Mouse (Mus musculus) limb, embryonic 13.5 days (tissue): ENCODE data around the gene Cpne5. TPM values are rescaled to one million over a fixed set of nuclear protein-coding genes. Genes with fewer than 3 reads are reported as not detected.

Source experiments
- ATAC-seq: fragments of 200-750 bp; cut with Nextera tagmentation; 2 replicates; pipeline ENCODE4 v1.8.0; 2017; ENCODE audit warnings: low read depth, moderate number of reproducible peaks, moderate TSS enrichment; ENCODE audit not compliant: low FRiP score
- H3K27ac ChIP-seq: fragments of 300-500 bp; sonication (generic); 2 replicates; pipeline ENCODE4 v1.5.1; 2015; ENCODE audit warnings: inconsistent platforms, mild to moderate bottlenecking, moderate library complexity
- H3K27me3 ChIP-seq: fragments of 300-500 bp; sonication (generic); 2 replicates; pipeline ENCODE4 v1.6.1; 2015; ENCODE audit warnings: mild to moderate bottlenecking, inconsistent platforms
- H3K36me3 ChIP-seq: fragments of 300-500 bp; sonication (generic); 2 replicates; pipeline ENCODE4 v1.6.1; 2015; ENCODE audit warnings: inconsistent platforms, mild to moderate bottlenecking, moderate library complexity
- H3K4me1 ChIP-seq: fragments of 300-500 bp; sonication (generic); 2 replicates; pipeline ENCODE4 v1.6.1; 2015; ENCODE audit warnings: inconsistent platforms
- H3K4me2 ChIP-seq: fragments of 300-500 bp; sonication (generic); replicated peaks from 2 replicates; pipeline ENCODE4 v1.6.1; 2015; ENCODE audit warnings: inconsistent platforms, mild to moderate bottlenecking, moderate library complexity
- H3K4me3 ChIP-seq: fragments of 300-500 bp; sonication (generic); 2 replicates; pipeline ENCODE4 v1.5.1; 2015; ENCODE audit warnings: moderate library complexity, mild to moderate bottlenecking, inconsistent platforms
- H3K9ac ChIP-seq: fragments of 300-500 bp; sonication (generic); 2 replicates; pipeline ENCODE4 v1.6.1; 2015; ENCODE audit warnings: mild to moderate bottlenecking, inconsistent platforms
- H3K9me3 ChIP-seq: fragments of 300-500 bp; sonication (generic); 2 replicates; pipeline ENCODE4 v1.6.1; 2016; ENCODE audit warnings: inconsistent platforms
- WGBS: fragments of 180-500 bp; shearing (Covaris S2); methylation state at CpG from one replicate; pipeline ENCODE4 v1.1.7; 2015; 5-methylcytosine and 5-hydroxymethylcytosine counted together
- polyA plus RNA-seq: library from polyadenylated mRNA; unstranded; fragments of >200 nt; fragmentation: Nextera tagmentation; extraction: Ambion mirVana; gene quantifications from 2 replicates; pipeline ENCODE4 v1.2.1, GENCODE M21; 2015

Cpne5 gene
- polyA plus RNA-seq, 1 experiment from 2014 or later = 10.4 TPM

DNA sequence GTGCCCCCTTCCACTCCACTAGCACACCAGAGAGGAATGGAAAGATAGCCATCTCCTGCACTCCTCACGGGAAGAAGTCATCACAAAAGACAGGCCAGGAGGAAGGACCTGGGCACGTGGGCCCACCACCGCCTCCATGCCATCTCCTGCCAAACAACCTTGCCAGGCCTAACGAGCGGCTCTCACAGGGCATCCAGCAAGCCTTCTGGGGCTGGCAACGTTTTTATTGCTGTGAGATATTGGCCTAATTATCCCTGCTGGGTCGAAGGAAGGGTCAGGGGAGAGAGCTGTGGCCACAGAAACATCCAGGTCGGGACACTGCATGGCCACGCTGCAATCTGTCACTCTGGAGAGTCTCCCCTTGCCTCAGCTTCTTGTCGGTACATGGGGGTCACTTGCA lies 6.9 kb downstream of the Cpne5 start:
- Histone ChIP-seq H3K27me3 (peaks cover 10% of the 10 kb centered on the region), H3K36me3 (no peaks in the 10 kb centered on the region), H3K27ac (no peak overlapping the region), H3K4me2 (no peak overlapping the region), H3K9ac (no peak overlapping the region), H3K4me3 (no peak overlapping the region), H3K4me1 (peaks cover 7% of the 10 kb centered on the region; the same call in 1 of the 2 replicates), H3K9me3 (no peaks in the 10 kb centered on the region)
- WGBS = 55% methylated on average over 10 of the region's 10 CpGs
- no peak for ATAC-seq

DNA sequence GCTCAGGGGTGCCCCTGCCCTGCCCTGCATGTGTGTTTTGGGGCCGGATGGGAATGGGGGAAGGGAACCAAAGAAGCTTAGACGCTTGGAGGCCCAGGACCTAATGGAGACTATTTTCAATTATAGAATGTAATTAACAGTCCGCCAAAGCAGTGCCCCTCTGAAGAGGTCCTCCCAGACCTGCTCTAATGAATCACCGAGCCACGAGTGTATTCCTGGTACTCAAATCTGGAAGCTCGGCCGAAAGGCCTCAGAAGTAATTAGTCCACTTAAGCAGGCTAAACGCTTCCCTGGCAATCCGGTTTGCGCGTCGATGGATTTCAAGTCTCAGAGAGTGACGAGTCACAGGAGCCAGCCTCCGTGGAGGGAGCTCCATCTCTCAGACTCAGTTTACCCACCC lies 17.3 kb downstream of the Cpne5 start:
- Histone ChIP-seq H3K4me2 (no peak overlapping the region), H3K36me3 (no peaks in the 10 kb centered on the region), H3K9me3 (no peaks in the 10 kb centered on the region), H3K27me3 (no peaks in the 10 kb centered on the region), H3K4me3 (no peak overlapping the region), H3K4me1 (0 out of 2 replicates have a peak, but pooled peaks cover 9% of the 10 kb centered on the region), H3K9ac (no peak overlapping the region), H3K27ac (no peak overlapping the region)
- no peak for ATAC-seq
- 38% methylated on average over 14 of the region's 14 CpGs for WGBS

DNA sequence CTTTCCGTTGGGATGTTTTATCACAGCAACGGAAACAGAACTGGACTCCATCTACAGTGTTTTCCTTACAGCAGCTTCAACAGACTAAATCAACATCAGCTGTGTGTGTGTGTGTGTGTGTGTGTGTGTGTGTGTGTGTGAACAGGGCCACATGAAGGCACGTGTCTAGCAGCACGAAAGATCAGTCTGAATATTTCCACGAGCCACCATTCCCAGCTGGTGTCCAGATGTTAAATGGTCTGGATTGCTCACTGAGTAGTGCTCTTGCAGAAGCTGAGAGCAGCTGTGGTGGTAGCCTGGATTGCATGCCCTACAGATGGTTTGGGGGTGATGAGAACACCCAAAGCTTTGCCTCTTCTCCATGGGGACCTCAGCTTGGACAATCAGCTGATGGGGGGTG lies 19.9 kb downstream of the Cpne5 start:
- H3K9ac ChIP-seq = no peak overlapping the region
- H3K4me1 ChIP-seq = peaks cover 27% of the 10 kb centered on the region
- no peak overlapping the region for H3K27ac ChIP-seq
- 26% methylated on average over 5 of the region's 5 CpGs for WGBS
- H3K4me2 ChIP-seq = no peak overlapping the region
- no peaks in the 10 kb centered on the region for H3K27me3 ChIP-seq
- peak; percentile 67; the same call in 1 of the 2 replicates for ATAC-seq
- H3K9me3 ChIP-seq = no peaks in the 10 kb centered on the region
- H3K4me3 ChIP-seq = no peak overlapping the region
- H3K36me3 ChIP-seq = no peaks in the 10 kb centered on the region

DNA sequence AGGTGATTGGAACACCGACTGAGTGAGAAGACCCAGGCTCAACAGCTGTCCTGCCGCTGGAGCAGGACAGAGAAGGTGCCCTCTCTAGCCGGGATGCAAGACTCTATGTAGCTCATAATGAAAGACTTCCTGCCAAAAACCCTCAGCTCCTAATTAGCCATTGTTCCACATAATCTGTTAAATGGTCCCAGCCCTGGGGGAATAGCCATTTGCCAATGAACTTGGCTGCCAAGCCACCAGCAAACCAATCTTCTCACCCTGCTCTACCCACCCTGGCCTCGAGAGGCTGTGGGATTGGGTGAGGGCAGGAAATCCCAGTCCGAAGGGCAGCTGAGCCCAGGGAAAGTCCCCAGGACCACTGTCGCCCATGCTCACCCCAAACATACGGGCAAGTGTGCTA lies 21.9 kb downstream of the Cpne5 start:
- 49% methylated on average over 7 of the region's 7 CpGs for WGBS
- ATAC-seq = no peak

DNA sequence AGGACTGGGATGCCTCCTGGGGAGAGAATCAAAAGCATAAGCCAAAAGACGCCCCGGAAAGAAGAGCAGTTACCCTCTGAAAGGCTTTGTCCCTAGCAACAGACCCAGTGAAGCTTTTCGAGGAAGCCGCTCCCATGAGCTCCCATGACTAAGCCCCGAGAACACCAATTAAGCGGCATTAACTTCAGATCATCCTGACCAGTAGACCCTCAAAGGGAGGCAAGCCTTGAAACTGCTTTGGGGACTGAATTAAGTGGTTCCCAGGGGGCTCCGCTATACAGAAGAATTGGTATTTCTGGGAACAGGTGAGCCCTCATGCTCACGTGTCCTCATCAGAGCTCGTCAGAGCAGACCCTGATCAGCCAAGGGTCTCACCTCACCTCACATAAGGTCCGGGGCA lies 23.3 kb downstream of the Cpne5 start:
- H3K27ac ChIP-seq = no peak overlapping the region
- H3K27me3 ChIP-seq = no peaks in the 10 kb centered on the region
- WGBS = 56% methylated on average over 10 of the region's 10 CpGs
- H3K9me3 ChIP-seq = no peaks in the 10 kb centered on the region
- H3K4me1 ChIP-seq = peaks cover 24% of the 10 kb centered on the region
- ATAC-seq = no peak
- no peaks in the 10 kb centered on the region for H3K36me3 ChIP-seq
- no peak overlapping the region for H3K9ac ChIP-seq
- no peak overlapping the region for H3K4me3 ChIP-seq
- no peak overlapping the region for H3K4me2 ChIP-seq

More for the DNA sequence above, 21.9 kb downstream of the Cpne5 start:
- Histone ChIP-seq H3K36me3 (no peaks in the 10 kb centered on the region), H3K4me1 (peaks cover 29% of the 10 kb centered on the region), H3K9ac (no peak overlapping the region), H3K4me3 (no peak overlapping the region), H3K9me3 (no peaks in the 10 kb centered on the region), H3K27ac (no peak overlapping the region), H3K4me2 (no peak overlapping the region), H3K27me3 (no peaks in the 10 kb centered on the region)

DNA sequence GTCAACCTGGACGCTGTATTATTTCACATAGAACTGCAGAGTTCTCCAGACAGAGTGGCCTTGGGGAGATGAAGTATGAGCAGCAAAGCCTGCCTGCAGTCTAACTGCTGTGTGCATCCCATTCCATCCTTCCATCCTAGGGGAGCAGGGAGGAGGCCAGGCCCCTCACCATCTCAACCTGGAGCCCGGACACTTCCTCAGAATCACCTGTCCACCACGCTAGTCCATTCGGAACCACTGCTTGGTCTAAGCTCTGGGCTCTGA lies 23.8 kb downstream of the Cpne5 start:
- Histone ChIP-seq H3K9ac (no peak overlapping the region), H3K4me3 (no peak overlapping the region), H3K4me2 (no peak overlapping the region), H3K9me3 (no peaks in the 10 kb centered on the region), H3K4me1 (peaks cover 24% of the 10 kb centered on the region), H3K36me3 (no peaks in the 10 kb centered on the region), H3K27me3 (no peaks in the 10 kb centered on the region), H3K27ac (no peak overlapping the region)
- WGBS = 62% methylated on average over 4 of the region's 4 CpGs
- ATAC-seq = no peak

DNA sequence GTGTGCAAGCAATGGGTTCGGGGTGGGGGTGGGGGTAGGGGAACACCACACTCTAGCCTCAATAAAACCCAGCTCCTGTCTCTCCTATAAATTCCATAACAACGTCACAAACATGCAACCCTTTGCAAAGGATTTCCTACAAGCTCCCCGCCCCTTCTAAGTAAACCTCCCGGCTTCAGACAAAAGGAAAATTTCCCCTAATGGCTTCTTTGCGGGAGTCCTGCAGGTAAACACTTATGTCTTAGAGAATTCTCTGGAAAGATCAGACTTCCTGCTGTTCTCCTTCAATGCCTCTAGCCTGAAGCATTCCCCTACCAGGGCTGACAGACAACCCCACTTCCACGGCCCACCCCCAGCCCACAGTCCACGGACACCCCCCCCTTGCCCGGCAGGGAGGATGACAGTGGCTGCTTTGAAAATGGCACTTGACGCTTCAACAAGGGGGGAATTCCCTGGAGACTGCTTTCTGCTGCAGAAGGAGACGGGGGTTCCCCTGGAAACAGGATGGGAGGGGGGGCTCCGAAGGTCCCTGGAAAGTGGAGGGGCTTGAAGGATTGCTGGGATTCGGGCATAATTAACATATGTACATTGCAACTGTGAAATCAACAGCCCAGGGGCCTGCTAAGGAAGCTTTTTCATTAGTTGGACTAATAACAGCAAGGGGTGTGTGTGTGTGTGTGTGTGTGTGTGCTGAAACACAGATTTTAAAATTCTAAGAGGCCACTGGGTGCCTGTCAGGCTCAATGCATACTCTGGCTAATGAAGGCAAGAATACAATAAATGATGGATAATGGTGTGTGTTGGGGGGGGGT lies 24.4 kb downstream of the Cpne5 start:
- no peaks in the 10 kb centered on the region for H3K9me3 ChIP-seq
- H3K4me1 ChIP-seq = peaks cover 24% of the 10 kb centered on the region
- H3K27me3 ChIP-seq = no peaks in the 10 kb centered on the region
- H3K4me2 ChIP-seq = peak overlapping the region; percentile 47
- whole genome bisulfite sequencing = 11% methylated on average over 12 of the region's 12 CpGs
- no peak overlapping the region for H3K27ac ChIP-seq
- H3K9ac ChIP-seq = no peak overlapping the region
- H3K36me3 ChIP-seq = no peaks in the 10 kb centered on the region
- no peak for ATAC-seq
- H3K4me3 ChIP-seq = no peak overlapping the region

DNA sequence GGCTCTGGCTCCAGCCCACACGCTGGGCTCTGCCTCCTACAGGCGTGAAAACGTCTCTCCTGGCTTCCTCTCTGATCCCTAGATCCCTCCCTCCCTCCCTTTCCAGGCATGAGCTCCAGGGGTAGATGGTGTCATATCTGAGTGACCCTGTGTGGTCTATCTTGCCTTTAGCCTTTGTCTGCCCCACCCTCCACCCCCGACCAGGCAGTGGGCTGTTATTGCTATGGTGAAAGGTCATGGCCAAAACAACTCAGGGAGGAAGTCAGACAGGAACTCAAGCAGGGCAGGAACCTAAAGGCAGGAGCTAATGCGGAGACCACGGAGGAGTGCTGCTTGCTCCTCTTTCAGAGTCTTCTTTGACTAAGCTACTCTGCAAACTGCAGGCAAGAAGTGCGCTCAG lies 26.1 kb downstream of the Cpne5 start:
- Histone ChIP-seq H3K9me3 (no peaks in the 10 kb centered on the region), H3K27ac (no peak overlapping the region), H3K4me3 (no peak overlapping the region), H3K36me3 (no peaks in the 10 kb centered on the region), H3K27me3 (no peaks in the 10 kb centered on the region), H3K9ac (no peak overlapping the region), H3K4me1 (peaks cover 24% of the 10 kb centered on the region), H3K4me2 (no peak overlapping the region)
- 44% methylated on average over 7 of the region's 7 CpGs for WGBS
- no peak for ATAC-seq

DNA sequence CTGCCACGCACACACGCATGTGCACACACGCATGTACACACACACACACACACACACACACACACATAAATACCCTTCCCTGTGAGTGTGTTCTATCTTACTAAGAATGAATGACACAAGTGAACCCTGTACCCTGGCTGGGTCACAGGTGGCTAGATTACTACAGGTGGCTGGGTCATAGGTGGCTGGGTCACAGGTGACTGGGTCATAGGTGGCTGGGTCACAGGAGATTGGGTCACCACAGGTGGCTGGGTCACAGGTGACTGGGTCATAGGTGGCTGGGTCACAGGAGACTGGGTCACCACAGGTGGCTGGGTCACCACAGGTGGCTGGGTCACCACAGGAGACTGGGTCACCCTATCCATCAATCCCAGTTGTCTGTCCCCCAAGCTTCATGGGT lies 27.9 kb downstream of the Cpne5 start:
- H3K4me1 ChIP-seq = peaks cover 20% of the 10 kb centered on the region
- H3K27me3 ChIP-seq = no peaks in the 10 kb centered on the region
- H3K4me3 ChIP-seq = no peak overlapping the region
- H3K27ac ChIP-seq = no peak overlapping the region
- no peaks in the 10 kb centered on the region for H3K36me3 ChIP-seq
- no peaks in the 10 kb centered on the region for H3K9me3 ChIP-seq
- no peak overlapping the region for H3K4me2 ChIP-seq
- WGBS = 98% methylated on average over 3 of the region's 3 CpGs
- H3K9ac ChIP-seq = no peak overlapping the region
- ATAC-seq = no peak

DNA sequence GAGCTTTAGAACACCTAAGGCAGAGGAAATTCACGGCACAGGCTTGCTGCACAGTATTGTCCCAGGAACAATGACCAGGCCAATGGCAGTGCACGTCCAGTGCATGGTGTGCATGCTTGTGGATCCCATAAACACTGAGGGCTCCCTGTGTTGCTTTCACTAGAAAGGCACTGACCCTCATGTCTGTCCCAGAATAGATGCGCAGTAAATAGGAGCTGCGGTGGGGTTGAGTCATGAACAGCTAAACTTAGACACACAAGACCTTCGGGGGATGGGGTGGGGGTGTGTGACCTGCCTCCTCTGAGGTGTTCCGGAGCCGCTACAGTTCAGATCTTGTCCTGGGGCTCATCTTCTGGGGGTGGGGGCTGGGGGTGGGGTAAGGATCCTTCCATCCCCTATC lies 31.9 kb downstream of the Cpne5 start:
- no peaks in the 10 kb centered on the region for H3K36me3 ChIP-seq
- no peaks in the 10 kb centered on the region for H3K4me1 ChIP-seq
- no peak overlapping the region for H3K27ac ChIP-seq
- 77% methylated on average over 7 of the region's 7 CpGs for WGBS
- ATAC-seq = no peak
- no peak overlapping the region for H3K4me2 ChIP-seq
- H3K9ac ChIP-seq = no peak overlapping the region
- H3K27me3 ChIP-seq = no peaks in the 10 kb centered on the region
- H3K4me3 ChIP-seq = no peak overlapping the region
- no peaks in the 10 kb centered on the region for H3K9me3 ChIP-seq

DNA sequence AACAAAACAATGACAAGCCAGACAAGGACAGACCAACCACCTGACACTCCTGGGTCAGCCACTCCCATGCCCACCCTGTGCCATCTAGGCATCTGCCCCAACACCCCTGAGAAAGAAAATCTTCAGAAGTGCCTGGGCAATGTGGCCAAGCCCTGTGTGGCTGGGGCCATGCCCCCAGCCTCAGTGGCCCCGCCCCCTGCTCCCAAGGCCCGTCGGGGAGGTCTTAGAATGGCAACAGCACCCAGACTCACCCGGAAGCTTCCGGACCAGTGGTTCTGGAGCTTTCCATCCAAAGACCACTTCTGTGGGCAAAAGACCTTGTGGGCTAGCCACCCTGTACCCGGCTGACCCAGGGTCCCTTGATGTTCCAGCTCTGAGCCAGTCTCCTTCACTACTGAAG lies 35.4 kb downstream of the Cpne5 start:
- WGBS = 85% methylated on average over 6 of the region's 6 CpGs
- H3K9me3 ChIP-seq = no peaks in the 10 kb centered on the region
- no peak overlapping the region for H3K4me3 ChIP-seq
- H3K4me1 ChIP-seq = peaks cover 11% of the 10 kb centered on the region
- no peaks in the 10 kb centered on the region for H3K36me3 ChIP-seq
- H3K27ac ChIP-seq = no peak overlapping the region
- no peaks in the 10 kb centered on the region for H3K27me3 ChIP-seq
- no peak overlapping the region for H3K9ac ChIP-seq
- H3K4me2 ChIP-seq = no peak overlapping the region
- ATAC-seq = no peak

DNA sequence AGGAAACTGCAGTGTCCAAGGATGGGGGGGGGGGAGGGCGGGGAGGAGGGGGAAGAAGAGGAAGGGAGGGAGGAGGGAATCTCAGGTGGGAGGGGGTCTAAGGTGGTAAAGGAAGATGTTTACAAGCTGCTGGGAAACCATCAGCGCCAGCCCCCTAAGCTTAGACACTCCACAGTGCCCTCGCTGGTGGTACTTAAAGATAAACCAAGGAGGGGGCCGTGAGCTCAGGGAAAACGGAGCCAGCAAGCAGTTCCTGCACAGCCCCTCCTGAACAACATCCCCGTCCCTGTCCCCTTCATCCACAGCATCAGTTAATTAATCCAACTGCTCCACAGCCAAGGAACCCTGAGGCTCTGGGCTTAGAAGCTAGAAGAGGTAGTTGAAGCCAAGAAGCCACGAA lies 38.1 kb downstream of the Cpne5 start:
- H3K4me1 ChIP-seq = peaks cover 11% of the 10 kb centered on the region
- H3K9me3 ChIP-seq = no peaks in the 10 kb centered on the region
- no peak overlapping the region for H3K4me2 ChIP-seq
- H3K36me3 ChIP-seq = no peaks in the 10 kb centered on the region
- H3K9ac ChIP-seq = 0 out of 2 replicates have a peak overlapping the region, but pooled peaks have one; percentile 5
- no peaks in the 10 kb centered on the region for H3K27me3 ChIP-seq
- no peak overlapping the region for H3K27ac ChIP-seq
- no peak overlapping the region for H3K4me3 ChIP-seq
- no peak for ATAC-seq
- WGBS = 26% methylated on average over 6 of the region's 7 CpGs

DNA sequence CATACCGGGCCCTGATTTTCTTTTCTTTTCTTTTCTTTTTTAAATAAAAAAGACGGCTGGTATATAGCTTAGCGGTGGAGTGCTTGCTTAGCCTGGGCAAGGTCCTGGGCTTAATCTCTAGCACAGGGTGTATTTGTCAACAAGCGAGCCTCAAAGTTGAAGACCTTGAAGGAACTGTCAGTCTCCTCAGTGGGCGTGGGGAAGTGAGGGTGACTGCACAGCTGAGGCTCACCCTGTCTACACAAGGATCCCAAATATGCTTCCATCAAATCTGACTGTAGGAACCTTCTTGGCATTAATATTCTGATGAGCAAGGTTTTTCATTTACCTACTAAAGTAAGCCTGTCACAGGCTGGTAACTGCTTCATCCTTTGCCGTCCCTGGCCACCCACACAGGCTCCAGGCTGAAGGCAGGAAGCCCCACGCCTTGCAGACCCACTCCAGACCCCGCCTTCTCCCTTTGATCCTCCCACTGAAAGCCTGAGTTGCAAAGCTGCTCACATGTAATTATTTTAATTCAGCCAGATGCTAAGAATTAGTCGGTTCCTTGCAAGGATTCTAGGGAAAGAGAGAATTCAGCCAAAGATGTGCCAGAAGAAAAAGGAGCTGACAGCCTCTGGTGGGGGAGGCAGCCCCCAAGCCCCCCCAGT lies 38.7 kb downstream of the Cpne5 start:
- Histone ChIP-seq H3K36me3 (no peaks in the 10 kb centered on the region), H3K9me3 (no peaks in the 10 kb centered on the region), H3K4me1 (peaks cover 11% of the 10 kb centered on the region), H3K27me3 (no peaks in the 10 kb centered on the region), H3K9ac (0 out of 2 replicates have a peak overlapping the region, but pooled peaks have one; percentile 5), H3K27ac (no peak overlapping the region), H3K4me3 (no peak overlapping the region), H3K4me2 (no peak overlapping the region)
- ATAC-seq = no peak
- WGBS = 11% methylated on average over 9 of the region's 9 CpGs
